Mouse (Mus musculus) adrenal gland, adult 18-20 months (tissue): Measurements from ENCODE around the gene Sox12. TPM values are rescaled to one million over a fixed set of nuclear protein-coding genes. Genes with fewer than 3 reads are reported as not detected.
A peak's percentile ranks its signal among the peaks of the same experiment; 100 is the strongest.
"Not testable (repeated sequence)": the region's sequence is repeated elsewhere in the genome, so short reads cannot be mapped to it uniquely, and the experiment has no call there.

ENCODE experiments used
- DNase-seq, 2 experiments: peaks; one replicate each; pipeline ENCODE4 v3.0.0; 2021 to 2022; ENCODE audit warnings: low spot score in 2 of 2
- long read RNA-seq, 2 experiments: library from polyadenylated mRNA; stranded (forward); transcript quantifications; one replicate each; pipeline ENCODE4 v2.0.0; 2021
- total RNA-seq, 2 experiments: library from RNA; stranded (reverse); gene quantifications; 1 replicate in 1 of 2; 2 replicates in 1 of 2; pipeline ENCODE4 v1.2.3; 2021

Sox12 gene
- 1 to 10 TPM; 3.5 to 7.3 TPM for total RNA-seq
- long read RNA-seq, experiment 1, full-length matches to known transcripts, result 2 of 2 reads
- long read RNA-seq, experiment 1, partial matches to known transcripts, result 0 of 2 reads
- long read RNA-seq, experiment 1, other reads (novel, unspliced or antisense), result 0 of 2 reads
- long read RNA-seq, experiment 2, full-length matches to known transcripts, result 11 of 11 reads
- long read RNA-seq, experiment 2, partial matches to known transcripts, result 0 of 11 reads
- long read RNA-seq, experiment 2, other reads (novel, unspliced or antisense), result 0 of 11 reads

- peak; percentile 97 for DNase-seq
These were observed at the start of gene Sox12 for GRCm38 (mm10) chr2:152397680-152398435. Gene Sox12, minus strand, starts transcription at chr2:152398063.

- no peak for DNase-seq
These were observed 49.6 kb upstream of the Sox12 start for GRCm38 (mm10) chr2:152447461-152447860.

GRCm38 (mm10) chr2:152446642-152447041 is 48.8 kb upstream of the Sox12 start:
- DNase-seq, result no peak

GRCm38 (mm10) chr2:152443281-152443680 is 45.4 kb upstream of the Sox12 start:
- no peak for DNase-seq

GRCm38 (mm10) chr2:152442322-152442721 is 44.5 kb upstream of the Sox12 start:
- no peak for DNase-seq

- no peak for DNase-seq
These were observed 42.0 kb upstream of the Sox12 start for GRCm38 (mm10) chr2:152439833-152440232.

- no peak for DNase-seq
These were observed 41.1 kb upstream of the Sox12 start for GRCm38 (mm10) chr2:152438963-152439362.

GRCm38 (mm10) chr2:152436983-152437860 is 39.4 kb upstream of the Sox12 start:
- peak; percentile 87 to 89 for DNase-seq

- DNase-seq, result no peak
These were observed 38.6 kb upstream of the Sox12 start for GRCm38 (mm10) chr2:152436405-152436901.

- not testable (repeated sequence) for DNase-seq
These were observed 30.6 kb upstream of the Sox12 start for GRCm38 (mm10) chr2:152428481-152428880.

- DNase-seq, result no peak
These were observed 29.6 kb upstream of the Sox12 start for GRCm38 (mm10) chr2:152427493-152427892.

GRCm38 (mm10) chr2:152415786-152416185 is 17.9 kb upstream of the Sox12 start:
- DNase-seq, result no peak

GRCm38 (mm10) chr2:152415287-152415686 is 17.4 kb upstream of the Sox12 start, which contains the start of gene 6820408C15Rik:
Gene 6820408C15Rik, plus strand, starts transcription at chr2:152415587.
- no peak for DNase-seq

- peak; percentile 79 to 86 for DNase-seq
These were observed 16.8 kb upstream of the Sox12 start, which contains the start of gene Zcchc3 for GRCm38 (mm10) chr2:152414591-152415165. Gene Zcchc3, minus strand, starts transcription at chr2:152415027.

- DNase-seq, result peak in 1 of 2 experiments; percentile 45
These were observed 16.1 kb upstream of the Sox12 start for GRCm38 (mm10) chr2:152413765-152414584.

- DNase-seq, result no peak
These were observed 15.4 kb upstream of the Sox12 start for GRCm38 (mm10) chr2:152413158-152413764.

GRCm38 (mm10) chr2:152412526-152413157 is 14.8 kb upstream of the Sox12 start:
- DNase-seq, result no peak

GRCm38 (mm10) chr2:152411471-152411870 is 13.6 kb upstream of the Sox12 start:
- DNase-seq, result no peak

- DNase-seq, result no peak
These were observed 13.1 kb upstream of the Sox12 start for GRCm38 (mm10) chr2:152410971-152411371.
